Mouse (Mus musculus) heart, postnatal 0 days (tissue): ENCODE measurements around the gene Tex14.
"Not testable (repeated sequence)": the region's sequence is repeated elsewhere in the genome, so short reads cannot be mapped to it uniquely, and the experiment has no call there.

ENCODE experiments used
- CTCF ChIP-seq: IDR thresholded peaks from 2 replicates; pipeline ENCODE4 v1.5.1; 2016; ENCODE audit warnings: antibody characterized with exemption, control low read depth, low read depth
- EP300 ChIP-seq: IDR thresholded peaks from 2 replicates; pipeline ENCODE4 v1.6.1; 2016; ENCODE audit warnings: antibody characterized with exemption, low read depth

GRCm38 (mm10) chr11:87471699-87471997 lies 66.8 kb downstream of the Tex14 start:
- not testable (repeated sequence) for TF ChIP-seq CTCF, EP300
